Mouse (Mus musculus) spleen, adult 2 months (tissue): ENCODE measurements around the gene Ccl3. TPM values are rescaled to one million over a fixed set of nuclear protein-coding genes. Genes with fewer than 3 reads are reported as not detected.

Experiments
- DNase-seq, 2 experiments: peaks; one replicate each; pipeline versions ENCODE4 v3.0.0 to v3.0.0-alpha.2; 2012 to 2021; ENCODE audit warnings: low spot score in 2 of 2, low read depth in 1 of 2
- H3K27ac ChIP-seq: fragments of 200-500 bp; 2 replicates; pipeline ENCODE4 v1.5.1; 2012; ENCODE audit warnings: low read length, inconsistent platforms; ENCODE audit not compliant: insufficient read depth
- H3K27me3 ChIP-seq: fragments of 200-500 bp; 2 replicates; pipeline ENCODE4 v1.6.1; 2012; ENCODE audit warnings: mild to moderate bottlenecking, moderate library complexity, low read length, inconsistent platforms; ENCODE audit not compliant: control insufficient read depth, insufficient read depth
- H3K36me3 ChIP-seq: fragments of 200-500 bp; 2 replicates; pipeline ENCODE4 v1.6.1; 2012; ENCODE audit warnings: mild to moderate bottlenecking, low read length, inconsistent platforms; ENCODE audit not compliant: control insufficient read depth, insufficient read depth
- H3K4me1 ChIP-seq: fragments of 200-500 bp; 2 replicates; pipeline ENCODE4 v1.6.1; 2011; ENCODE audit warnings: inconsistent platforms; ENCODE audit not compliant: control insufficient read depth, insufficient read depth, insufficient read length
- H3K4me3 ChIP-seq: fragments of 200-500 bp; 2 replicates; pipeline ENCODE4 v1.5.1; 2011; ENCODE audit warnings: mild to moderate bottlenecking, inconsistent platforms; ENCODE audit not compliant: insufficient read depth, insufficient read length; ENCODE audit errors: extremely low read depth
- CTCF ChIP-seq: fragments of 200-500 bp; IDR thresholded peaks from 2 replicates; pipeline ENCODE4 v1.5.1; 2011; ENCODE audit warnings: mild to moderate bottlenecking, inconsistent platforms; ENCODE audit not compliant: insufficient read depth, insufficient read length, insufficient replicate concordance; ENCODE audit errors: extremely low read depth
- POLR2A ChIP-seq: fragments of 200-500 bp; IDR thresholded peaks from 2 replicates; pipeline ENCODE4 v1.6.1; 2011; ENCODE audit warnings: low read depth, low read length, inconsistent platforms
- WGBS: fragments of 180-500 bp; shearing (Covaris S2); methylation state at CpG from one replicate; pipeline ENCODE4 v1.1.7; 2018; 5-methylcytosine and 5-hydroxymethylcytosine counted together
- polyA plus RNA-seq: library from polyadenylated mRNA; depleted of rRNA; stranded (reverse); fragments of >200 nt; gene quantifications from 2 replicates; pipeline ENCODE4 v1.2.3, GENCODE M21; 2012

The Ccl3 gene
- polyA plus RNA-seq, 1 experiment = 5.9 TPM

DNA sequence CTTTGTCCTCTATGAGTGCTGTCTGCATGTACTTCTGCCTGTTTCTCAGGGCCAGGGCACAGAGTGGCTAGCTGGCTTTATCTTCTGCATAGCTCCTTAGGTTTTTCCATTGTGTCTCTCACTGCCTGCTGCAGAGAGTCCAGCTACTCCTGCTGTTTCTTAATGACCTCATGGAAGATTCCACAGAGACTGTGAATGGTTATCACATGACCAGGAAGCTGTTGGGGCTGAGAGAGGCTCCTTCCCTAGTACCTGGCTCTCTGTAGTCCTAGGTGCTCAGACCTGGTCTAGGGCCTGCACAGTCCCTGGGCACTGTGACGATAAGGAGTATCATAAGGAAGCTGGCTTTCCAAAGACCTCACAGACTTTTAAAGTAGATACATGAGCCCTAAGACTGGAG is 18.5 kb downstream of the Ccl3 start:
- Histone ChIP-seq H3K27ac (no peak overlapping the region), H3K4me1 (no peaks in the 10 kb centered on the region), H3K4me3 (no peak overlapping the region), H3K27me3 (no peaks in the 10 kb centered on the region), H3K36me3 (no peaks in the 10 kb centered on the region)
- DNase-seq = no peak
- TF ChIP-seq POLR2A (no peak), CTCF (no peak)
- WGBS = 91% methylated on average over 1 of the region's 1 CpGs

DNA sequence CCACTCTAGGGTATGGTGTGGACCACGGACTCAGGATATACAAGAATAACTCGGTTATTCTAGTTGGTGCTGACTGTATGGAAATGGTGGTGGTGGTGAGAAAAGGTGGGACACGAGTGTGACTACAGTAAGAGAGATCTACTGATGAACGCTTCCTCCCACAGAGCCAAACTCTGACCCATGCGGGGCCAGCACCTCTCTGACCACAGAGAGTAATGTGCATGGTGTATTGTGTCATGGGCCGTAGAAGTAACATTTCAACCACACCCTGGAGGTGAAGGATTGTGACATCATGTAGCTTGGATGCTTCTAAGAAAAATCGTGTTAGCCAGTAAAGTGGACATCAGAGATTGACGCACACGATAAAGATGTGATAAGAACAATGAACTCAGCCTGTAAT is 20.3 kb downstream of the Ccl3 start:
- H3K27ac ChIP-seq = no peak overlapping the region
- TF ChIP-seq CTCF (no peak), POLR2A (no peak)
- H3K27me3 ChIP-seq = no peaks in the 10 kb centered on the region
- 72% methylated on average over 9 of the region's 9 CpGs for WGBS
- no peaks in the 10 kb centered on the region for H3K36me3 ChIP-seq
- H3K4me1 ChIP-seq = no peaks in the 10 kb centered on the region
- no peak overlapping the region for H3K4me3 ChIP-seq
- no peak for DNase-seq

DNA sequence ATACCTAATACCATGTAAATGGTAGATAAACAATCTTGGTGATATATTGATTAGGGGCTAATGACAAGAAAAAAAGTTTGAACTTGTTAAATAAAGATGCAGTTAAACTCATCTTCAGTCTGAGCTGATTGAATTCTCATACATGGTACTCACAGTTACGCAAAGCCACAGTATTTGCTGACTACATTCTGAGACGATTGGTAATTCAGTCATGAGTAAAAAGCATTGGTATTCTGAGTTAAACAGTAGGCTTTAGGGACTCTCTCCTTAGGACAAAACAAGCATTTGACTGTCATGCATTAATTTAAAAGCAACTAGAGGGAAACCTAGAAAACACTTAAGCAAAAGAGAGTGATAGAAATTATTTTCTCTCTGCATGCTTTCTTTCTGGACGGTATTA is 25.6 kb downstream of the Ccl3 start:
- H3K4me3 ChIP-seq = no peak overlapping the region
- no peak for TF ChIP-seq POLR2A
- TF ChIP-seq CTCF = no peak
- no peaks in the 10 kb centered on the region for H3K27me3 ChIP-seq
- 96% methylated on average over 3 of the region's 3 CpGs for WGBS
- H3K36me3 ChIP-seq = no peaks in the 10 kb centered on the region
- H3K27ac ChIP-seq = no peak overlapping the region
- no peaks in the 10 kb centered on the region for H3K4me1 ChIP-seq
- no peak for DNase-seq

DNA sequence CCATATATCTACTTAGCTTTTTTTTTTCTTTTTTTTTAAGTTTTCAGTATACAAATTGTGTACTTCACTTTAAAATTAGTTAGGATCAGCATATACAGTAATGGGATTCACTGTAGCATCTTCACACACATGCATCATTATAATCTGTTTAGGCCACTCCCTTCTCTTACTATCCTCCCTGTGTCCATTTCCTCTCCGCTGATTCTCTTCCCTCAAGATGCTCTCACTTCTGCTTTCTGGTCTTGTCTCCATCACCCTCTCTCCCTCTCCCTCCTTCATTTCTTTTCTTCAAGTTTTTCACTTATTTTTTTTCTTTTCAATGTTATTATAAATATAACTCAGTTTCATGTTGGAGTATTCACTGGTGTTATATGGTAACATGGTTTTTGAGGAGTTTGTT is 30.1 kb downstream of the Ccl3 start:
- no peaks in the 10 kb centered on the region for H3K36me3 ChIP-seq
- H3K27me3 ChIP-seq = no peaks in the 10 kb centered on the region
- no peaks in the 10 kb centered on the region for H3K4me1 ChIP-seq
- no peak overlapping the region for H3K27ac ChIP-seq
- DNase-seq = no peak
- WGBS = 41% methylated on average over 1 of the region's 1 CpGs
- H3K4me3 ChIP-seq = no peak overlapping the region
- TF ChIP-seq CTCF (no peak), POLR2A (no peak)

DNA sequence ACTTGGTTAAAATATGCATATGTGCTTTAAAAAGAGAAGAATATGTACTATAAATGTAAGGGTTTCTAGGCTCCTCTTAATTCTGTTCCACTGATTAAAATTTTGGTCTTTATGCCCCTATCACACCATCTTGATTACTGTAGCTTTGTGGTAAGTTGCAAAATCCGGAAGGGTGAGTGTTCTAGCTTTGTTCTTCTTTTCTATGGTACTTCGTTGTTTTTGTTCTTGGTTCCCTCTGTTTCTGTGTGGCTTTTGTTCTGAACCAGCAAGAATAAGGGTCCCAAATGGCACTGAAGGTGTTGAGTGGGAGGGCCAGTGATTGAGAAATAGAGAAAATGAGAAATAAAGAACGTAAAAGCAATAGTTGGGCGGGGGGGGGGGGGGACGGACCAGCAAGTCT is 30.9 kb downstream of the Ccl3 start:
- Histone ChIP-seq H3K27ac (no peak overlapping the region), H3K36me3 (no peaks in the 10 kb centered on the region), H3K27me3 (no peaks in the 10 kb centered on the region), H3K4me1 (no peaks in the 10 kb centered on the region), H3K4me3 (no peak overlapping the region)
- TF ChIP-seq CTCF = no peak
- no peak for DNase-seq
- WGBS = 57% methylated on average over 5 of the region's 5 CpGs

DNA sequence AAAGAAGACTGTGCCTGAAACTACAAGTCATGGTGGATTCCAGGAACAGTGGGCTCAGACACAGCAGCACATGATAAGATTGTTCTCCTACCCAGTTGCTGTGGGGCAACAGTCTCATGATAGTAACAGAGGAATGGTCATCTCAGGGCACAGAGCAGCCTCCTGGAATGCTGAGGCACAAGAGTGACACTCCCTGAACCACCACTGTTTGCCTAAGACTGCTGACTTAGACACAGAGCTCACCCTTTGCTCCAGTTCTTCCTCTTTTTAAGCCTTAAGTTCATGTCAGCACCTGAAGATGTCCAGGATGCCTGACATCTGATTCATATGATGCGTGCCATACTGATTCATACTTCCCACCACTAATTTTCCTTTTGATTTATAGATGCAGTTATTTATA is 32.6 kb downstream of the Ccl3 start:
- WGBS = 78% methylated on average over 1 of the region's 1 CpGs
- TF ChIP-seq CTCF = no peak
- H3K27ac ChIP-seq = no peak overlapping the region

DNA sequence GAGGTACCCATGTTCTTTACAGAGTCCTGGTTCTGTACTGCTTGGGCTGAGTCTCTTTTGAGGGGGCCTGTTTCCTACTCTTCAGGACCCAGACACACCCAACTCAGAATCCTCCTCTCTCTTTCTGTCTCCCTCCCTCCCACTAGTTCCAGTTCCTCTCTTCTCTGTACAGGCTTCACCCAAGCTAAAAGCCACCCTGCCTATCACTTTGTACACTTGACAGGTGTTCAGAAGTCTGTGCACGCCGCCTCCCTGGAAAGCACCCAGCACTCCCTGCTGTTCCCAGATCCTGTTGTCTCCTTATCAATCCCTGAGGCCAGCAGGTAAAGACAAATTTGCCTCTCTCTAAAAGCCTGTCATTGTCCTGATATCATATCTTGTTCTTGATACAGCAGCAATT is 38.3 kb downstream of the Ccl3 start:
- DNase-seq = no peak
- Histone ChIP-seq H3K27me3 (no peaks in the 10 kb centered on the region), H3K4me3 (no peak overlapping the region), H3K4me1 (peaks cover 2% of the 10 kb centered on the region; the same call in 1 of the 2 replicates), H3K36me3 (no peaks in the 10 kb centered on the region), H3K27ac (no peak overlapping the region)
- 58% methylated on average over 2 of the region's 2 CpGs for WGBS
- no peak for TF ChIP-seq POLR2A
- no peak for TF ChIP-seq CTCF

More for the DNA sequence above, 32.6 kb downstream of the Ccl3 start:
- Histone ChIP-seq H3K4me1 (no peaks in the 10 kb centered on the region), H3K27me3 (no peaks in the 10 kb centered on the region), H3K36me3 (no peaks in the 10 kb centered on the region), H3K4me3 (no peak overlapping the region)
- DNase-seq = no peak
